Mouse (Mus musculus) E14TG2a.4 (cell line): Measurements from ENCODE around the gene Grik2.
"Not testable (repeated sequence)": the region's sequence is repeated elsewhere in the genome, so short reads cannot be mapped to it uniquely, and the experiment has no call there.

Source experiments
- H3K27me3 ChIP-seq: 2 replicates; pipeline ENCODE4 v1.6.1; 2014; ENCODE audit warnings: low read length, control low read depth; ENCODE audit not compliant: insufficient read depth
- H3K36me3 ChIP-seq: 2 replicates; pipeline ENCODE4 v1.6.1; 2014; ENCODE audit warnings: low read length, control low read depth; ENCODE audit not compliant: insufficient read depth
- H3K4me1 ChIP-seq: replicated peaks from 2 replicates; pipeline ENCODE4 v1.6.1; 2014; ENCODE audit warnings: low read depth, low read length, control low read depth
- H3K4me3 ChIP-seq: replicated peaks from 2 replicates; pipeline ENCODE4 v1.5.1; 2014; ENCODE audit warnings: mild to moderate bottlenecking, low read length
- H3K9me3 ChIP-seq: 2 replicates; pipeline ENCODE4 v1.6.1; 2014; ENCODE audit warnings: low read length, control low read depth
- CTCF ChIP-seq: conservative IDR thresholded peaks from 2 replicates; pipeline ENCODE4 v1.5.1; 2014; ENCODE audit warnings: low read length
- NANOG ChIP-seq: IDR thresholded peaks from 2 replicates; pipeline ENCODE4 v1.6.1; 2014; ENCODE audit warnings: borderline replicate concordance, low read length, mixed read lengths
- POU5F1 ChIP-seq: IDR thresholded peaks from 2 replicates; pipeline ENCODE4 v1.6.1; 2014; ENCODE audit warnings: low read length, borderline replicate concordance

Grik2 gene

GRCm38 (mm10) chr10:49480085-49480749 is 308.3 kb downstream of the Grik2 start:
- Histone ChIP-seq H3K9me3 (no peaks in the 10 kb centered on the region), H3K36me3 (no peaks in the 10 kb centered on the region), H3K4me1 (no peaks in the 10 kb centered on the region), H3K27me3 (no peaks in the 10 kb centered on the region), H3K4me3 (no peak overlapping the region)
- no peak for TF ChIP-seq POU5F1
- no peak for TF ChIP-seq NANOG
- no peak for TF ChIP-seq CTCF

GRCm38 (mm10) chr10:49473613-49474012 is 315.0 kb downstream of the Grik2 start:
- no peaks in the 10 kb centered on the region for H3K36me3 ChIP-seq
- no peaks in the 10 kb centered on the region for H3K27me3 ChIP-seq
- TF ChIP-seq CTCF, result no peak
- TF ChIP-seq NANOG, result no peak
- no peak for TF ChIP-seq POU5F1

GRCm38 (mm10) chr10:49456791-49457190 is 331.8 kb downstream of the Grik2 start:
- Histone ChIP-seq H3K36me3 (no peaks in the 10 kb centered on the region), H3K4me3 (no peak overlapping the region), H3K4me1 (no peaks in the 10 kb centered on the region), H3K27me3 (no peaks in the 10 kb centered on the region), H3K9me3 (no peaks in the 10 kb centered on the region)
- no peak for TF ChIP-seq NANOG
- no peak for TF ChIP-seq CTCF
- TF ChIP-seq POU5F1, result no peak

More at GRCm38 (mm10) chr10:49473613-49474012, 315.0 kb downstream of the Grik2 start:
- Histone ChIP-seq H3K4me1 (no peaks in the 10 kb centered on the region), H3K9me3 (no peaks in the 10 kb centered on the region), H3K4me3 (no peak overlapping the region)

GRCm38 (mm10) chr10:49453535-49453934 is 335.0 kb downstream of the Grik2 start:
- no peaks in the 10 kb centered on the region for H3K36me3 ChIP-seq
- no peak overlapping the region for H3K4me3 ChIP-seq
- no peak for TF ChIP-seq POU5F1
- TF ChIP-seq NANOG, result no peak
- no peak for TF ChIP-seq CTCF
- no peaks in the 10 kb centered on the region for H3K9me3 ChIP-seq
- H3K4me1 ChIP-seq, result no peaks in the 10 kb centered on the region
- H3K27me3 ChIP-seq, result no peaks in the 10 kb centered on the region

GRCm38 (mm10) chr10:49441369-49441768 is 347.2 kb downstream of the Grik2 start:
- no peaks in the 10 kb centered on the region for H3K4me1 ChIP-seq
- no peaks in the 10 kb centered on the region for H3K9me3 ChIP-seq
- no peaks in the 10 kb centered on the region for H3K27me3 ChIP-seq
- no peaks in the 10 kb centered on the region for H3K36me3 ChIP-seq
- no peak overlapping the region for H3K4me3 ChIP-seq
- TF ChIP-seq CTCF, result no peak
- no peak for TF ChIP-seq NANOG
- no peak for TF ChIP-seq POU5F1

- TF ChIP-seq POU5F1, result no peak
- no peak for TF ChIP-seq CTCF
- TF ChIP-seq NANOG, result no peak
These were observed 351.5 kb downstream of the Grik2 start for GRCm38 (mm10) chr10:49437057-49437456.

GRCm38 (mm10) chr10:49436301-49436700 is 352.3 kb downstream of the Grik2 start:
- no peaks in the 10 kb centered on the region for H3K27me3 ChIP-seq
- H3K4me3 ChIP-seq, result no peak overlapping the region
- no peaks in the 10 kb centered on the region for H3K9me3 ChIP-seq
- no peaks in the 10 kb centered on the region for H3K4me1 ChIP-seq
- no peak for TF ChIP-seq CTCF
- no peaks in the 10 kb centered on the region for H3K36me3 ChIP-seq

More at GRCm38 (mm10) chr10:49437057-49437456, 351.5 kb downstream of the Grik2 start:
- H3K9me3 ChIP-seq, result no peaks in the 10 kb centered on the region
- no peaks in the 10 kb centered on the region for H3K27me3 ChIP-seq
- H3K4me1 ChIP-seq, result no peaks in the 10 kb centered on the region
- no peaks in the 10 kb centered on the region for H3K36me3 ChIP-seq
- no peak overlapping the region for H3K4me3 ChIP-seq

GRCm38 (mm10) chr10:49432825-49433224 is 355.7 kb downstream of the Grik2 start:
- TF ChIP-seq POU5F1 (no peak), CTCF (no peak), NANOG (no peak)
- H3K36me3 ChIP-seq, result no peaks in the 10 kb centered on the region
- H3K27me3 ChIP-seq, result no peaks in the 10 kb centered on the region
- H3K9me3 ChIP-seq, result no peaks in the 10 kb centered on the region
- no peak overlapping the region for H3K4me3 ChIP-seq
- H3K4me1 ChIP-seq, result no peaks in the 10 kb centered on the region

- not testable (repeated sequence) for H3K4me3 ChIP-seq, H3K27me3 ChIP-seq, H3K36me3 ChIP-seq, H3K9me3 ChIP-seq
- TF ChIP-seq NANOG, result peak; percentile 87
- H3K4me1 ChIP-seq, result peaks cover 23% of the 10 kb centered on the region
These were observed 371.4 kb downstream of the Grik2 start for GRCm38 (mm10) chr10:49417206-49417605.
